Mouse (Mus musculus) embryonic fibroblast, embryonic 13.5 days (primary cell): ENCODE data around the gene Tgm1.

ENCODE experiments used
- CTCF ChIP-seq: IDR thresholded peaks from 2 replicates; pipeline ENCODE4 v1.5.1; 2011; ENCODE audit warnings: mild to moderate bottlenecking, control low read depth, low read length, moderate library complexity, borderline replicate concordance; ENCODE audit not compliant: insufficient read depth
- POLR2A ChIP-seq: IDR thresholded peaks from 2 replicates; pipeline ENCODE4 v1.6.1; 2011; ENCODE audit warnings: low read depth, mild to moderate bottlenecking, control low read depth, low read length, moderate library complexity

DNA sequence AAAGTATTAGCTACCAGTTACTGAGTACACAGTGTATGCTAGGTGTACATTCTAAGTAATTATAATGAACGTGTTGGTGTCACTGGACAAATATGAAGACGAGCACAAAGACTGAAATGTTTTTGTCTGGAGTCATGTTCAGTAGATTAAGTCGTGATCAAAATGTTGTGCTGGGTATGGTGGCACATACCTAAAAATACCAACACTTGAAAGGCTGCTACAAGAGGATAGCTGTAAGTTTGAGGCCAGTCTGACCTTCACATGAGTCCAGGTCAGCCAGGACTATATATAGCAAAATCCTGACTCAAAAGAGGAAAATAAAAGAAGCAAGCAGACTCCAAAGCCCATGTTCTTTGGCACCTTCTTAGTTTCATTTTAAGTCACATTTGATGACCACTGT, 56.8 kb downstream of the Tgm1 start:
- TF ChIP-seq CTCF = no peak
- TF ChIP-seq POLR2A = no peak
